Mouse (Mus musculus): Measurements from ENCODE around the gene Bcl2l10.

Bcl2l10 gene

DNA sequence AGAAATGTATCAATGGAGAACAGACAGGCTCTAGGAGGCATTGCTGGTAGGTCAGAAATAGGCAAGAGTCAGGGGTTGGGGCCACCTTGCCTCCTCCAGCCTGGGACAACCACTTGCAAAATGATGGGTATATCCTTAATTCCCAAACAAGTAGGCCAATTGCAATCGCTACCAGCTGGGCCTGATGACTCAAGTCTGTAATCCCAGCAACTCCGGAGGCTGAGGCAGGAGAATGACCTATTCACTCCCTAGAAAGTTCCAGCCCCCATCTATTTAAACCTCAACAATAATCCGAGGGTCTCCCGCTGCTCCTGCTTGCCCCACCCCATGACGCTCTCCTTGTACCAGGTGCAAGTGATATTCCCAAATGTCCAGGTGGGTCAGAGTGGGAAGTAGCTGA is at the start of gene Bcl2l10:
Bcl2l10 (plus strand) TSS at position 301 of the 400 bp plus-strand sequence.
- no peak for DNase-seq (ENCODE audit: low read depth, low spot score)

DNA sequence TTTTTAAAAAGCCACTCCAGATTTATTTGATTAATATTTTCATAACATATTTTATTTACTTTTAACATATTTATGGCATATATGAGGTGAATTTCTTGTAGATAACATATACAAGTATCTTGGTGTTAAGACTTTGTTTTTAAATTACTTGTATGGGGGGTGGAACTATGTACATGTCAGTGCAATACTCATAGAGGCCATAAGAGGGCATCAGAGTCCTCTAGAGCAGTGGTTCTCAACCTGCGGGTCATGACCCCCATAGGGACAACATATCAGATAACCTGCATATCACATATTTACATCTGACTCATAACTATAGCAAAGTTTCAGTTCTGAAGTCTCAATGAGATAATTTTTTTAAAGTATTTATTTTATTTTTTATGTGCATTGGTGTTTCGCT is 48.2 kb upstream of the Bcl2l10 start:
- DNase-seq (ENCODE audit: low read depth, low spot score) = no peak

DNA sequence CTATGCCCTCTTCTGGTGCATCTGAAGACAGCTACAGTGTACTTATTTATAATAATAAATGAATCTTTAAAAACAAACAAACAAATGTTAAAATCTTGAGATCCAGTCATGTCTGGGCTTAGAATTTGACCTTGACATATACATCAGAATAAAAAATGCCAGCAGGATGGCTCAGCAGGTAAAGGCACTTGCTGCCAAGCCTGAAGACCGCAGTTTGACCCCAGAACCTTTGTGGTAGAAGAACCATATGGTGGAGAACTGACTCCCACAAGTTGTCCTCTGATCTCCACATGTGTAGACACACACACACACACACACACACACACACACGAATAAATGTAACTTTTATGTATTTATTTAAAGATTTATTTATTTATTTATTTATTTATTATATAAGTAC is 44.5 kb upstream of the Bcl2l10 start:
- DNase-seq (ENCODE audit: low read depth, low spot score) = no peak

DNA sequence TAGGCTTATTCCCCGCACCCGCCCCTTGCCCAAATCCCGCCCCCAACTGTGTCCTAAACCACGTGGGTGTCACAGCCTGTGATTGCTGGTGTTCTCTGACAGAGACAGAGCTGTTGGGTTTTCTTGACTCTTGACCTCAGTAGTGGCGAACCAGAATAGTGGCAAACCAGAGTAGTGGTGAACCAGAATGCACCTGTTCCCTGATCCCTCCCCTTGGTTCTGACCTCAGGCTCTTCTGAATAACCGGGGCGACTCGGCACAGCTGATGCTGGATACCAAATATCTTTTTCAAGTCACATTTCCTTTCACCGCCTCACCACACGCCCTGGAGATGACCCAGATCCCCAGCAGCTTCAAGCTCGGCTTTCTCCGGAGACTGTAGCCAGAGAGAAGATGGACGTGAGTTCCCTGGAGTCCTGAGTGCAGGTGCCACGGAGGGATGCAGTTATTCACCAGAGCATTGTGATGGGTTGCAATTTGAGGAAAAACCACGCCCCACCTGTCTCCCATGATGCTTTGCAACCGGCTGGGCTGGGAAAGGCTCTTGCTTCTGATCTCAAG is 43.8 kb upstream of the Bcl2l10 start:
- no peak for DNase-seq (ENCODE audit: low read depth, low spot score)

DNA sequence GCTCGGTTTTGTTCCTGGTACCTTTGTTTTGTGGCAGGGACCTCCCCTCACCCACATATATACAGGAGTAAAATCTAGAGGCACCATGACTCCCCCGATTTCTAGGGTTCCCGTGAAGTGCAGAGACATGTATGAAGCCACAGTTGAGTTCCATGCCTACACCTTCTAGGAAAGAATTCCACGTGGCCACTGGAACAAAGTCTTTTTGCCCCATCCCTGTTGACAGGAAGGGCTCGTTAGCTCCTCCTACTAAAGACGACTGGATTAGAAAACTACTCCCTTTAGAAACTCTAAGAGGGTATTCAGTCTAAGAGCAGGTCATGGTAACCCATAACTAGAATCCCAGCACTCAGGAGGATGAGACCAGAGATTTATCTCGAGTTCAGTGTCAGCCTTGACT is 43.3 kb upstream of the Bcl2l10 start:
- DNase-seq (ENCODE audit: low read depth, low spot score) = no peak

DNA sequence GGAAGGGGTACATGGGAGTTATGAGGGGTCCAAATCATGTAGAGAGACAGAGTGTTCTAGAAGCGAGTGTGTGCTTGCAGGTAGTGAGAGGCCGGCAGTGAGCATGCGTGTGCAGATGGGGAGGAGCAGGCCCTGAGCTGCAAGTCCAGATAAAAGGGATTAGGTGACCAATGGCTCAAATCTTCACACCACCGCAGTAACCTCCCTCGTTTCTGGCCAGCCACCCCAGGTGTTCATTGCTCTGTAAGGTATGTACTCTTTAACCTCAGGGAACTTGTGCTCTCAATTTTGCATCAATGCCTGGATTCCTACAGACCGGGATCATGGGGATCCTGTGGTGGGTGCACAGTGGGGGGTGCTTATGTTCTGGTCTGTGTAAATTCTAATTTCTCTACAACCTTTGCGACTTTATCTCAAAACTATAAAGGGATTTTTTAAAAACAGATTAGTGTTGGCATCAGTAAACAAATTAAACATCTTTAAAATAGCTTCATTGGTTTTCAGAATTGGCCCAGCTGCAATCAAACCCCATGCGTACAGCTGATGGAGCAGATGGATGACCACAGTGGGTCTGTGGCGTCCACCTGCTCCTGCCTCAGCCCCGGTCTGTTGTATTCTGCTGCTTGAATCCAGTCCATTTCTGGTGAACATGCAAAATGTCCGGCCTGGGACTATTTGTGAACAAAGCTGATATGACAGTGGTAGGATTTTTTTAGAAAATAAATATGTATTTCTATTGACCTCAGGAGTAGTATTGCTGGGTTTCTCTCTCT is 41.2 kb upstream of the Bcl2l10 start, which contains the start of gene Gnb5:
Gnb5 (plus strand) TSS at position 163 of the 773 bp plus-strand sequence.
- DNase-seq (ENCODE audit: low read depth, low spot score) = no peak

DNA sequence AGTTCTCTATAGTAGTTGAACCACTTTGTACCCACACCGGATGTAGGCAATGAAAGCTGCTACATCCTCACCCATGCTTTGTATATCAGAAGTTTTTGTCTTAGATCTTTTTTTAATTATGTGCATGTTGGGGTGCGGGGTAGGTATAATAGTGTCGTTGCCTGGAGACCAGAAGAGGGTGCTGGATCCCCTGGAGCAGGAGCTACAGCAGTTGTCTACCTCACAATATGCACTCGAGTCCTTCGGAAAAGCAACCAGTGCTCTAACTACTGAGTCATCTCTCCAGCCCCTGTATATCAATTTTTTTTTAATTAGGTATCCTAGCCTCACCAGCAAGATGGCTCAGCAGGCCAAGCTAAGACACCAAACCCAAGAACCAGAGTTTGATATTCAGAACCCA is 40.5 kb upstream of the Bcl2l10 start:
- no peak for DNase-seq (ENCODE audit: low read depth, low spot score)

DNA sequence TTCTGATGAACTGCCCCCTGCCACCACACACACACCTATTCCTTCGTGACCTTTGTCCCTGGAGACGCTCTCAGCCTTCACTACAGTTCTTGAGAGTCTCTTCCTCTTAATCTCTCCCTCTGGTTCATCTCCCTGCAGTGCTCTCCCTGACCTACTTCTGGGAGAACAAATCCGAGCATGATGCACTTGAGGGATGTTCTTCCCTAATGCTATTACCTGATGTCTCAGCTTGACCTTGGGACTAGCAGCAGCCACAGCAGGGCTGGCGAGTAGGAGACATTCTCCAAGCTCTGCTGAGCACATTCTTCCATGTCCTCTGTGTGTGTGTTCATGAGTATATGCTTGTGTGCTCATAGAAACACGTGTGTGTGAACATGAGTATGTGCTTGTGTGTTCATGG is 38.9 kb upstream of the Bcl2l10 start:
- no peak for DNase-seq (ENCODE audit: low read depth, low spot score)

DNA sequence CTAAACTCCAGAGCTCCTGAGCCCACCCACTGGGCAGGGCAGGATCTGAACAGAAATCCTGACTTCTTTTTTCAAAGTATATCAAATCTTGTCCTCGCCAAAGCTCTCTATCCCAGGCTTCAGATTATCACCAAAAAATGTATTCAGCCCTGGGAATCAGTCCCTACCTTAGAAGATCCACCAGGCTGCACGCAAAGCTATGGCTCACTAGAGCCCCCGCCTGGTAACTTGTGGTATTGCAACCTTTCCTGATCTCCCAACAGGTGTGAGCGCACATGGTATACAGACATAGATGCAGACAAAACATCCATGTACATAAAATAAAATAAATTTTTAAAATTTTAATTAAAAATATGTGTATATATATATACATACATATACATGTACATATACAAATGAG is 35.5 kb upstream of the Bcl2l10 start:
- DNase-seq (ENCODE audit: low read depth, low spot score) = peak; percentile 81

DNA sequence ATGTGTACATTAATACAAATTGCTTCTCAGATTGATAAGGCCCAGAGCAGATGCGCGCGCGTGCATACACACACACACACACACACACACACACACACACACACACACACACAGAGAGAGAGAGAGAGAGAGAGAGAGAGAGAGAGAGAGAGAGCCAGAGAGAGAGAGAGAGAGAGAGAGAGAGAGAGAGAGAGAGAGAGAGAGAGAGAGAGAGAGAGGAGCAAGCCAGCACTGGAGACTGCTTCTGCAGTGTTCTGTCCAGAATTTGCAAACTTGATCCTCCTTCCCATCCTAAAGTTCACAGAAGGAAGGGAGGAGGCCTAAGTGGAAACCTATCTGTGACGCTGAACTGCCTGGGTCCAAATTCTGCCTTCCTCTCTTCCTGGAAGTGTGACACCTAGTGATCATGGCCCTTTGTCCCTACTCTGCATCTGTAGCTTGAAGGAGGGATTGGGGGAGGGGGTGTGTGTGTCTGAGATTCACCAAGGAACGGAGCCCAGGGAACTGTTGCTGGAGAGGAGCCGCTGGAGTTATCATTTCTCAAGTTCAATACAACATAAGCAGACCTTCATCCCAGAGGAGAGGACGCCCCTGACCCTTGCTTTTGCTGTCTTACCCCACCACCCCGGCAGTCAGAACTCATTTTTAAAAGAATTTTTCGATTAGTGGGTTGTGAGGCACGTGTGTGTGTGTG is 34.3 kb upstream of the Bcl2l10 start:
- DNase-seq (ENCODE audit: low read depth, low spot score) = no peak

DNA sequence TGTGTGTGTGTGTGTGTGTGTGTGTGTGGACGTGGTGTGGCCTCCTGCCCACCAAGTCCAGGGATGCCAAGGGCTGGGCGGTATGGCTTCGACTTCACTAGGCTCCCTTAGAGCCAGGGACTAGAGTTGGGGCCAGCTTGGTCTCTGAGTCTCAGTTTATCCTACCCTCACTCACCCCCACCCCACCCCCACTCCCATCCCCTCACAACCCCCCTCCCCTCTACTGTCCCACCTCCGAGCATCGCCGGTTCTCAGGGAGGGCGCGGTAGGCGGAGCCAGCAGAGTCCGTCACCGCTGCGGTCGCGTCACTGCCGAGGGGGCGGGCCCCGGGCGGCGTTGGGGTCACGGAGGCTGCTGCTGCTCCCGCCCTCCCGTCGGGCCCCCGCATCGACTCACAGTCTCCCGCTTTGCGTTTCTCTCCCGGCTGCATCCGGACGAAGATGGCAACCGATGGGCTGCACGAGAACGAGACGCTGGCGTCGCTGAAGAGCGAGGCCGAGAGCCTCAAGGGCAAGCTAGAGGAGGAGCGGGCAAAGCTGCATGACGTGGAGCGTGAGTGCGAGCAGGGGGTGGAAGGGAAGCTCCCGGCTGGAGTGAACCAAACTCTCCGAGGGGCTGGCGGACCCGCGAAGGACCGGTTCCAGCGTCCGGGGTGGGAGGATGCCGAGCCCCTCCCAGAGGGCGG is 33.6 kb upstream of the Bcl2l10 start:
- DNase-seq (ENCODE audit: low read depth, low spot score) = peak; percentile 55

DNA sequence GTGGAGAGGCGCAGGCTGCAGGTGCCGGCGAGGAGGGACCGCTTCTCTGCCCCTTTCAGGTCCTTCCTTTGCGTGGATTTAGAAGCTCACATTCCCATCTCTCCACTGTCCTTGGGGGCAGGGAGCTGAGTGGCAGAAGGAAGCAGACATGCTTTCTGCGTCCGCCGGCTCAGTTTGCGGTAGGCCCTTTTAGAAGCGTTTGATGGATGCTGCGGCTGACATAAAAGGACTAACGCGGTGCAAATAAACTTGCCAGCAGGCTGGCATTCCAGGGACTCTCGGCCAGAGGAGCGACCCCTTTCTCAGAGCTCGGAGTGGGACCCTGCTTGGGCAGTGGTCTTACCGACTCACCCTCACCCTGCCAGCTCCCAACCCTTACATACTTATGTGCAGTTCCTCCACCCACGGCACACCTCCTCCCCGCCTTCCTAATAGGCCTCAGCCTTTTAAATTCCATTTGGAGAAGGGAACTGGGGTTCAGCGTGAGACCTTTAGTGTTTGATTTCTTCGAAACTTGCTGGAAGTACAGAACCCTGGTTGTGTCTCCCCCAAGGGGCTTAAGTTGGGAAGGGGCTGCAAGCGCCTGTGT is 32.9 kb upstream of the Bcl2l10 start:
- DNase-seq (ENCODE audit: low read depth, low spot score) = no peak

DNA sequence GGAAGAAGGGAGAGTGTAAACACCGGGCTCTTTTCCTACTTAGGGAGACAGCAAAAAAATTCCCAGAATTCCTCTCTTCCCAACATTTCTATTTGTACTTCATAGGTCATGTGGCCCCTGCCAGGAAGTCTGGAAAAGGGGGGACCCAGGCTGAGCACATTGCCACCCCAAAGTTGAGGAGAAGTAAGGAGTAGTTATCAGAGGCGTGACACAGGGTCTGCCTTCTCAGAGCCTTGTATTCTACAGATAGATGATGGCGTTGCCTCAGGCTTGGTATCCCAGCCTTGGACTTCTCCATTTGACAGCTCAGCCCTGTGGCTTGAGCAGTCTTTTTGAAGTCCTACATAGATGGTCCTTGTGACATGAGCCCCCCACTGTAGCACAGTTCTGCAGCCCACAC is 32.3 kb upstream of the Bcl2l10 start:
- no peak for DNase-seq (ENCODE audit: low read depth, low spot score)

DNA sequence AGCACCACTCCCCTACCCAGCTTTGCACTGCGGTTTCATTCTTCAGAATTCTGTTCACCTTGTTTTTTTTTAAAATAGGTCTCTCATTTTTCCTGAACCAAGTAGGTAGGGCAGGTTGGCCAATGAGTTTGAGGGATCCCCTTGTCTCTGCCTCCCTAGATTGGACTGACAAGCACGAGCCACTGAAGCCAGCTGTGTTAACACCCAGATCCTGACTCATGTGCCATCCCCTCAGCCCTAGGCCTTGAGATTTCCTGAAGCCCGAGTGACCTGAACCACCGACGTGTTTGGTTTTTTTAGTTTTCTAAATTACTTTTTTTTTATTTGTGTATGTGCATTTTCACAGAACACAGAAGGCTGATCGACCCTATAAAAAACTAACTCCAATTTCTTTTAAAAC is 30.8 kb upstream of the Bcl2l10 start:
- DNase-seq (ENCODE audit: low read depth, low spot score) = no peak

DNA sequence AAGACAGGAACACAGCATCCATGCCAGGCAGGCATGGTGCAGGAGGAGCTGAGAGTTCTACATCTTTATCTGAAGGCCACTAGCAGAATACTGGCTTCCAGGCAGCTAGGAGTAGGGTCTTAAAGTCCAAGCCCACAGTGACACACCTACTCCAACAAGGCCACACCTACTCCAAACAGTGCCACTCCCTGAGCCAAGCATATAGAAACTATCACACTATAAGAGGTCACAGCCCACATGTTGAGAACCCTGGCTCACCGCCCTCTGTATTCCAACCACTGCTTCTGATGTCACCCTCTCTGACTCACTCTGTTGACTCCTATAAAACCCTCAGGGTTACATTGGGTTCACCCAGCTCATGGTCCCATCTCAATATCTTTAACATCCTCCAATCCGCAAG is 29.4 kb upstream of the Bcl2l10 start:
- no peak for DNase-seq (ENCODE audit: low read depth, low spot score)

DNA sequence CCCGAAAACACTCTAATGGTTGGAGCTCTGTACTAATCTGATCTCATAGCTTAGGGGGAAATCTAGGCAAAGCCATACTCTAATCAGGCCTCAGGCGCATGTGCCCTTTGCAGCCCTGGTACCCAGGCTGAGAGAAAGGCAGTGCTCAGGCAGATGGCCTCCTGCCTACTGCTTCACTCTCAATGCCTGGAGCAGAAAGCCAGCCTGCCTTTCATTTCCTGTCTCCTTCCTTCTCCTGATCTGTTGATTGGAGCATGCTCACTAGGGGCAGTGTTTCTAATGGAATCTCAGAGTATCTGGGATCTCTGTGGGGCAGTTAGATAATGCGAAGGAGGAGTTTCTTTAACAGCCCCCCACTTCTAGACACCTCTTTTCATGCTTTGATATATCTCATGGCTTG is 28.2 kb upstream of the Bcl2l10 start:
- DNase-seq (ENCODE audit: low read depth, low spot score) = peak; percentile 53

DNA sequence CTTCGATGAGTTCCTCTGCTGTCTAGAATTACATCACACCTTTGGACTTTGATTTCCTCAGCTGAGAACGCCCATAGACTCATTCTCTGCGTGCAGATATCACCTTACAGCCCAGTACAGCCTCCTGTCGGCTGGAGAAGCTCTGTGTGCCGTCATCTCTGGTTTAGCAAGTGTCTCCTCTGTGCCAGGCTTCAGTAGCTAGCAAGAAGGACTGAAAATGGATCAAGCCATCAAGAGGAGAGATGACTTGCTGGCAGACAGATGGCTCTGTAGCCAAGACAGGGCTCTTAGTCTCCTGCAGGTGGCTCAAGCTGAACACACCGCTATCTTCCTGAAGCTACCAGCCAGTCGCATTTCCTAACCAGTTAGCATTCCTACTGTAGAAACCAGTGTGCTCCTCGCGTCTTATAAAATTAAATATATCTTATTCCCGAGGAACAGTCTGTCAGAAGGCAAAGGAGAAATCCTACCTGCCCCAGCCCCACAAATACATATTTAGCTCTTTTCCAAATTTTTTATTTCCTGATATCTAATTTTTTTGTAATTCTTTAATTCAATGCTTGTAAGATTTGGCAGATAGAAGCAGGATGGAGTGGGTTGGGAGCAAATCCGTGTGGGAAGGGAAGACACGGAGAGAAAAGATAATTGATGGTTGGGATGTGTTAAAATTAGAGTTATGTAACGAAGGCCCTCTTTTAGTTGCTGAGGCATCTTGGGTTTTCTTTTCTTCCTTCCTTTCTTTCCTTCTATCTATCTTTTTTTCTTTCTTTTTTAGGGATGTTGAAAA is 25.3 kb upstream of the Bcl2l10 start:
- DNase-seq (ENCODE audit: low read depth, low spot score) = no peak

DNA sequence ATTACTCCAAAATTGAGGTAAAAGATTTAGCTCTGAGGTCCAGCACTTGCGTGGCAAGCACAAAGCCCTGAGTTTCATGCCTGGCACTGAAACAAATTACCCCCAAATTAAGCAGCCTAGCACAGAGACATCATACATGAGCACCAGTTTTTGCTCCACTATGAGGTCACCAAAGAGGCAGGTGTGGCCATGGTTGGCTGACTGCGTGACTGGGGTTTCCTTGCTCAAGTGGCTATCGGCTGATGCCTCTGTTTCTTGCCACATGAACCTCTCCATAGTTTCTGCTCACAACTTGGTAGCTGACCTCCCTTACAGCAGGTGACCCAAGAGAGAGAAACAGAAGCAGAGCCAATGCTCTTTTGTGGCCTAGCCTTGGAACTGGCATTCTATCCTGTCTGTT is 19.5 kb upstream of the Bcl2l10 start:
- DNase-seq (ENCODE audit: low read depth, low spot score) = no peak

DNA sequence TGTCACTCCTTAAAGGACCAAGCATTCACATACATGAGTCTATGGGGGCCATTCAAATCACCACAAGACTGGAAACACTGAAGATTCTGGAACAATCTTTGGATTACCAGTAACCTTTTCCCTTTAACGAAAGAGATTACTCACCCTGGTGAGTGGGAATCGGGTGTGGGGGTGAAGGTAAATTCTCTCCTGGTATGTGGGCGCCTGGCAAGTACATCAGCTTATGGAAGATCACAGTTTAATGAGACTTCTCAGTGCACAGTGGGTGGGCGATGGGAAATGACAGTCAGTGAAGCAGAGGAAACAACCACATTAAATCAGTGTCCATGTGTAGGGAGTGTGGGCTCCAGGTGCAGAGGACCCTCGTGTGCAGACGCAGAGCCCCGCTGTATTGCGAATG is 16.7 kb upstream of the Bcl2l10 start:
- DNase-seq (ENCODE audit: low read depth, low spot score) = no peak

DNA sequence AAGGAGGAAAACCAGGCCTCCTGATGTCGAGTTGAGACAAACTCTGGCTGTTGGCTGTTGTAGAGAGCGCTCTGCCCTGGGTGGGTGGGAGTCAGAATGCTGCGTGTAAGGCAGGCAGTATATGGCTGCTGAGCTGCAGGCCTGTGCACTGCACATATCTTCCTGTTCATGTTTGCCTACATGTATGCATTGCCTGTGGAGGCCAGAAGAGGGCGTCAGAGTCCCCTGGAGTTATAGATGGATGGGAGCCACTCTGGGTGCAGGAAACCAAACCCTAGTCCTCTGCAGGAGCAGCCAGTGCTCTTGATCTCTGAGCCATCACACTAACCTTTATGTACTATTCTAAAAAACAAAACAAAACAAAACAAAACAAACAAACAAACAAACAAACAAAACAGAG is 13.1 kb upstream of the Bcl2l10 start:
- no peak for DNase-seq (ENCODE audit: low read depth, low spot score)

DNA sequence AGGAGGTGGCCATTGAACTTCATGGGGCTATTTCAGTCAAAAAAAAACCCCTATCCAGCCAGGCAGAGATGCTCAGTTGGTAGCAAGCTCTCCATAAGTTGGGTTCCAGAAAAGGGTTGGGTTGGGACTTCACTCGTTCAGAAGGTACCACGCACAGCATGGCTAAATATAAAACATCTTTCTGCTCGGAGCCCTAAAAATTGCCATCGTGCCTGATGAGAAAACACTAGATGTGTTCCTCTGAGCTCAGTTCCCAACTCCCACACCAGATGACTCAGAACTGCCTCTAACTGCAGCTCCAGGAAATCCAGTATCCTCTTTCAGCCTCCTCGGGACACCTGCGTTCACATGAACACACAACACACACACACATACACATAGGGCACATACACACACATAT is 9.5 kb upstream of the Bcl2l10 start:
- no peak for DNase-seq (ENCODE audit: low read depth, low spot score)
